Mouse (Mus musculus) G1E (cell line): ENCODE measurements at regions not wholly inside any gene's neighbourhood (a gene's known extent, or its start where the extent isn't known, plus 50 kb on each side); places are given as distances from the start of the nearest gene placed in this dataset.

Source experiments
- CTCF ChIP-seq: IDR thresholded peaks from 2 replicates; pipeline ENCODE4 v1.5.1; 2012; ENCODE audit warnings: low read depth, low read length, inconsistent platforms, mixed read lengths
- GATA1 ChIP-seq: IDR thresholded peaks from 2 replicates; pipeline ENCODE4 v1.6.1; 2012; ENCODE audit warnings: borderline replicate concordance, low read length, inconsistent platforms, mixed read lengths

GRCm38 (mm10) chr6:94954580-94954979, 162.5 kb upstream of the Kbtbd8 start:
- TF ChIP-seq CTCF, result no peak
- no peak for TF ChIP-seq GATA1
